Mouse (Mus musculus) inflammation-experienced regulatory T-cells, adult 6 months (primary cell): ENCODE results near the gene Hbp1. TPM values are rescaled to one million over a fixed set of nuclear protein-coding genes. Genes with fewer than 3 reads are reported as not detected.
A peak's percentile ranks its signal among the peaks of the same experiment; 100 is the strongest.

ENCODE experiments used
- ATAC-seq: one replicate; pipeline ENCODE4 v1.8.0; 2017
- polyA plus RNA-seq, 3 experiments: library from polyadenylated mRNA; unstranded; fragments of 100-300 nt; shearing (Covaris generic); gene quantifications; one replicate each; pipeline ENCODE4 v1.2.1; 2017

Hbp1 gene
- polyA plus RNA-seq, 3 experiments from 2014 or later, result 90.3 to 147 (median 141) TPM

GRCm38 (mm10) chr12:31950659-31951031, 310 bp upstream of the Hbp1 start:
- ATAC-seq, result no peak

GRCm38 (mm10) chr12:31949193-31949741, 1.1 kb downstream of the Hbp1 start:
- peak; percentile 4 for ATAC-seq

- ATAC-seq, result no peak
Observed at GRCm38 (mm10) chr12:31948101-31949000, 2.0 kb downstream of the Hbp1 start.

DNA sequence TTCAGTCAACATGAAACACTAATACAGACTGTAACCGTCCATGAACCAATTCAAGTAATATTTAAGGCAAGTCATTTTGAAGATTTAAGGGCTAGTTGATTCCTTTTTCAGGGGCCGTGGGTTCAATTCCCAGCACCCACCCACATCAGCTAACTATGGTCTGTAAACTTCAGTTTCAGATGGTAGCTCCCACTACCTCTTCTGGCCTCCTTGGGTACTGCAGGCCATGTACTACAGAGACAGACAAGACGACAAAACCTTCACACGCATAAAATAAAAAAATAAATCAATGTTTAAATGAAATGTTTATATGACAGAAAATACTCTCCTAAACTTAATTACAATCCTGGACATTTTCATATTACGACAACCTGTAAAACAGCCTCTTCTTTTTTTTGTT, 2.9 kb downstream of the Hbp1 start:
- no peak for ATAC-seq

DNA sequence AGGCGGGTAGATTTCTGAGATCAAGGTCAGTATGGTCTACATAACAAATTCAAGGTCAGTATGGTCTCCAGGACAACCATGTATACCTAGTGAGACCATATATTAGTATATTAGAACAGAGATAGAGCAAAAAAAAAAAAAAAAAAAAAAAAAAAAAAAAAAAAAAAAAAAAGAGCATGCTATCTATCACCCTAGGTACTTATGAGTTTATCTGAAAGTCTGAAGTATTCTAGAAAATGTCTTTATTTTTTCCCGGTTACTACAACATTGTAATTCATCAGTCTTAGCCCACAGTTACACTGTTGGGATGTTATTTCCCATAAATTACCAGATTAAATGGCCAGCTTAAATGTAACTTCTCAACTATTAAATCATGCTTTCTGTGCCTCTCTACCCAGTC, 5.9 kb downstream of the Hbp1 start:
- ATAC-seq, result no peak

DNA sequence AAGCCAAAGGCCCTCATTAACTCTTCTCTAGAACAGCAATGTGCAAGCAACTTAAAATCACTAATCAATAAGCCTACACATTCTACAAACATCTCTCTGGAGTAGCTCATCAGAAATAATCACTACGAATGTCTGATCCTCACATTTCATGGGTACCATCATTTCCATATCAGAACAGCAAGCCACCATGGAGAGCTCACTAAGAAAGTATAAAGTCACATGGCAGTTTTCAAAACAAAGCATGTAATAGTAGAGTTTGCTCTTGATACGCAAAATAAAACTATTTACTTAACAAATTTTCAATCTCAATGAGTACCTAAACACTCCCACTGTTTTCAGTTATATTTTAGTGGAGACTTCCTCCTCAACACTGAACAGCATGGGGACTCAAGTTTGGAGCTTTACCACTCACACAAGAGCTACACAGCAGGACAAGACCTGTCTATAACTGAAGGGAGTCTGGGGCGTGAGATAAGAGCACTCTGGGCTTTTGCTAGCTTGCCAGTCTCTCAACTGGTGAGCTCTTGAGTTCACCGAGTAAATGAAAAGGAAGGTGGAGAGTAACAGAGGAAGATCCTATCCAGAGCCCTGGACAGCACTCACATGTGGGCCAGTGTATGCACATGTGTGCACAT, 7.2 kb downstream of the Hbp1 start:
- ATAC-seq, result no peak

DNA sequence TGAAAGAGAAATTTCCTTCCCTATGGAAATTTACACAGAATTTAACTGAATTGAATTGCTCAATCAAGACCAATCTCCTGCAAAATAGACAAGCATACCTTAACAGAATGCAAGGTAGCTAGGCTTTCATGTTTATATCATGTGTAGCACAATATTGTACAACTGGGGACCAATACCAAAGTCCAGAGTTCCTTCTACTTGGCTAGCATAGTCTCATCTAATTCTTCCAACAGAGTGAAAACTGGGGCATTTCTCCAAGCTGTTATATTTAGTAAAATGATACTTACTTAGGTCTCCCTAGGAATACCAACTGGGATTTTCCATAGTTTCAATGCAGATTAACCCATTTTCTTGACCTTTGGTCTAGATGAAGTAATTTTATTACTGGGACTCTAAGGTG, 11.3 kb downstream of the Hbp1 start:
- ATAC-seq, result no peak

- no peak for ATAC-seq
Observed at GRCm38 (mm10) chr12:31938391-31938997, 11.8 kb downstream of the Hbp1 start.

DNA sequence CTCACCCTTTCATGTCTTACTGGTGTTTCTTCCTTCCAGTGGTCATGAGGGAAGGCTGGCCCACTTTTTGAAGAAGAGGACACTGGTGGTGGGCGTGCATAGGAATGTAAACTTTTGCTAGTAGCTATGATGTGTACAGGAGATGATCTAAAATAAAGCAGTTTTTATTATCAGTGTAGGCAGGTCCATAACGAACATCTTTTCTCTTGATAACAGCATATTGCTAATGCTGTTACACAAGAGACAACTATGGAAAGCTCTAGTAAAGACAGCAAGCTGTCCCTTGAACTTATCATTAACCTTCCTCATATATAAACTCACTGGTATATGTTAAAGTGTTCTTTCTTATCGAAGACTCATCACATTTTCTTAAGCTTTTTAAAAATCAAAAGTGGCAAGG, 12.7 kb downstream of the Hbp1 start:
- ATAC-seq, result no peak

- no peak for ATAC-seq
Observed at GRCm38 (mm10) chr12:31936657-31937300, 13.6 kb downstream of the Hbp1 start.

DNA sequence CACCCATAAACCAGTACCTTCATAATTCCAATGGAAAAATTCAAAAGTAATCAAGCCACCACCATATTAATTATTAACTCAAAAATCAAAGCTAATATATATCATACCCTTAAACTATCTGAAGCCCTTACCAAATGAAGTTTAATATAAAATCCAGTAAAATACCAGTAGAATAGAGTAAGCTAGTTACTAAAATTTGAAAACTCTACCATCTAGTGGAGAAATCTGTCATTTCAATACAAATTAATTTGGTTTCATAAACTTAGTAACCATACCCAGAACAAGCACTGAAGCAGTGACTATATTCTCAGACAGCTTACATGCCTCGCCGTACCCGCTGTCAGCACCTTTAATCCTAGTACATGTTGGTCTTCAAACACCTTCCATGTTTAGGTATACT, 18.5 kb downstream of the Hbp1 start:
- ATAC-seq, result no peak

DNA sequence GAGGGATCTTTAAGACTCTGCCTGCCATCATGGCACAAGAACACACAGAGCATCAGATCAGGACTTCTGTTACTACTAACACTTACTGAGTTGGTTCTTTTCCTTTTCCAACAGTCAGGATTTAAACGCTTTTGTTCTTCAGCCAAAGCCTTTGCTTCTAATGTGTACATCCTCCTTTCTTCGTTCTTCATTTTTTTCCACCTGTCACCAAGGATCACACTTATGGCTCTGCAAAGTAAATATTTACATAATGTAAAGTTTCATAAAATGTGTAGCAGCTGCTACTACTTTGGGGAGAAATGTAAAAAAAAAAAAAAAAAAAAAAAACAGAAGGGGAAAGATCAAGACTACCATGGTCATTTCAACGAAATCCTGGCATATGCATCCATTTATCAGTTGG, 21.8 kb downstream of the Hbp1 start:
- ATAC-seq, result no peak

DNA sequence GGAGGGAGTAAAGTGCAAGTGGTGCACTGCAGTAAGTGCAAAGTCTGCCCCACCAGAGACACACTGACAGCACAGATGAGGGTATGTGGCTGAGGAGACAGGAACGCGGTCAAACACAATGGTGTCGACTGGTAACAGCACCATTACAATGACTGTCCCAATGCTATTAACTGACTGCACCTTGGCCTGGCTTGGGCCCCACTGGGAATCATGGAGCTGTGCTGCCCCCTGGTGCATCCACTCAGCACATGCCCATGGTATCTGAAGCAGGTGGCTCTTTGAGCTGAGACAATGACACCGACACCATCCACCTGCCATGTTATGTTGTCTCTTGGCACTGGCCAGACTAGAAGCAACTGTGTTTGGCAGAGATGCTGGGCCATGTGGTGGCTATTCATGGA, 23.7 kb downstream of the Hbp1 start:
- peak; percentile 56 for ATAC-seq

DNA sequence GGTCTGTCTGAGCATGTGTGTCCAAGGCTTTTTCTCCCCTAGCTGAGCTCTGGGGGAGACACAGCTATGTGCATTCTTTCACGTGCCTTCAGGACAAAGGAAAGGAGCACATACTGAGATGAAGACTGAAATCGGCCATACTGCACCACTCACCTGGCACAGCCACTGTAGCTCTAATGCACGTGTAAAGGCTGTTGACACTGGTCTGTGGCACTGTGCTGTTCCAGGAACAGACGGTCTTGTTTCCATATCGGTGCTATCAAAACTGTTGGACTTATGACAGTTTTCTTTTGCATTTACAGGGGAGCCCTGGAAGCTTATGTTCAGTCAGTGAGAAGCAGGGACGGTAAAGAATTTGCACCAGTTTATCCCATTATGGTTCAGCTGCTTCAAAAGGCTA, 25.0 kb downstream of the Hbp1 start:
- ATAC-seq, result no peak

- no peak for ATAC-seq
Observed at GRCm38 (mm10) chr12:31924135-31924534, 26.2 kb downstream of the Hbp1 start.

DNA sequence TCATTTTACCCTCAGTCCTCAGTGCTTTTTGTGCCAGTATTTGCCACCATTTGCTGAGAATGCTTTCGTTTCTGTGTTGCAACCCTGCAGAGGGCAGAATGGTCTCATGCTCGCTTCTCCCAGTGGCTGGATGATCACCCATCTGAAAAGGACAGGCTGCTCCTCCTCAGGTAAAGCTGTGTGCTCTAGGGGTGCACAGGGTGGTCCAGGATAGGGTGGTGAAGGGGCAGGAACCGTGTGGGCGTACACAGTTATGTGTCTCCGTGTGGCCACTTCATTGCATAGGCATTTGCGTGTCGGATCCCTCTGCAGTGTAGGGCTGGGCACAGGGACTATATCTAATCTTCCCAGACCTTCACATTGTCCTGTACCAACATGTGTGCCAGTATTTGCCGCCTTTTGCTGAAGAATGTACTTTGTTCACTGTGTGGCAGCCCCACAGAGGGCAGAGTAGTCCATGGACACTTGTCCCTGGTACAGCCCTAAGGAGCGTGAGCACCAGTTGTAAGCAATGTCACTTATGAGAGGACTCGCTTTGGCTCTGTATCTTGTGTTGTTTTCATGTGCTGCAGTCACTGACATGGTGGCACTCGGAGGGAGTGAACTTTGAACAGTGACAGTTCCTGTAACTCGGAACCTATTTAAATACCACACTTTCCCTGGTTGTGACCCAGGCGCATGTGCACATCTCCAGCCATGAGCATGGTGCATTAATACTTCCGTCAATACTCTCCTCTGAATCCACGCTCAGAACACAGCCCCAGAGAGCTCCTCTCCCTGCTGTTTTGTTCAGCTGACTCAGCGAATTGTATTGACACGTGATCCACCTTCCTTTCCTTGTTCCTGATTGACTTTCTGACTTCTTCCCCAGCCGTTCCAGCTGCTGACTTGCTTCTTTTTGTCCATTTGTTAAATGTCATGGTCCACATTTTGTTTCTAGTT, 29.6 kb downstream of the Hbp1 start:
- ATAC-seq, result no peak

DNA sequence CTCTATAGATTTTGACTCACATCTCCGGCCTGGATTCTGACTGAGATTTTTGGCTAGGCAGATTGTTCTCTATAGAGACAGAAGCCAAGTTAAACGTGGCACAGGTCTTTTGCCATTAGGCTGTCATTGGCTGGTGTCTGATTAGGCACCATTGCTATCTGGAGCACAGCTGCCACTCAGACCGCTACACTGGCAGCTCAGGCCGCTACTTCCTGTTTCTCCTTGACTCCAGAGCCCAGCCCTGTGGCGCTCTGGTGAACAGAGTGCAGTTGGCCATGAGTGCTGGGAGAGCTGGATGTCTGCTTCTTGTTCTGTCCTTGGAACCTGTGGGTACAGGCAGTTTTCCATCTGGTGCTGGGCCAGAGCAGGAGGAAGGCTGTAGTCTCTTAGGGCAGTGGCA, 33.1 kb downstream of the Hbp1 start:
- ATAC-seq, result no peak

- no peak for ATAC-seq
Observed at GRCm38 (mm10) chr12:31916691-31917090, 33.6 kb downstream of the Hbp1 start.

DNA sequence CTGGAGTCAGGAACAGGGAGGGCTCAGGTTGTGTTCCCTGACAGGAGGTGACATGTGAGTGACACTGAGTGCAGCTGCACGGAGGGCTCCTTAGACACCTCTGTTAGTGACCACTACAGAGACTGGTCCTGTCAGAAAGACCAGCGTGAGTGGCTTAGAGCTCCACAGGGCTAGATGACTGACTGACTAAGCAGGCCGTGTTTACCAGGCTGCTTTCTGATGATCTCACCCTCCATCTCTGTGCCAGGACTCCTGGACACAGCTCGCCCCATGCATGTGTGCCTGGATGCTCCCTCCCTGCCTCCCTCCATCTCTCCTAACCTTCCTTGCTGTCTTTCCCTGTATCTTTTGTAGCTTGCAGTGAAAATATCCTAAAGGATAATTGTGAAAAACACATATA, 36.7 kb downstream of the Hbp1 start:
- ATAC-seq, result no peak

- ATAC-seq, result no peak
Observed at GRCm38 (mm10) chr12:31912966-31913551, 37.3 kb downstream of the Hbp1 start.

DNA sequence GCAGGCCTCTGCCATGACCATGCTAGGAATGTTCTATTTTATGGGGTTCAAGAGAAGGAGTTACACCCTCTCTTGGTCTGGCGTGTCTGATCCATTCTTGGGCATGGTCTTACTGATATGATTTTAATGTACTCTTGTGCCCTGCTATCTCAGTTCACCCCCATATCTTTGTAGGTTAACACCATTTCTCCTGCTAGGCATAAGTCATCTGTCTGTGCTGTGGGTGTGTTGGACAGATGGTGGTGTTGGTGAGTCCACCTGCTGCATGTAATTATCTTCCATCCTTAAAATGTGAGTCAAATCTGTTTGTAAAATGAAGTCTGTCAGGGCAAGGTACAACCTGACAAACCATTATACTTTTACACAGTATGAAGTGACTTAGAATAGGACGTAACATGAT, 42.9 kb downstream of the Hbp1 start:
- no peak for ATAC-seq
